Mouse (Mus musculus): ENCODE measurements around the gene Ttyh1. TPM values are rescaled to one million over a fixed set of nuclear protein-coding genes. Genes with fewer than 3 reads are reported as not detected.

The Ttyh1 gene
- polyA plus RNA-seq, 1 experiment = 21.5 TPM

GRCm38 (mm10) chr7:4098832-4099231 is 20.4 kb upstream of the Ttyh1 start:
- Histone ChIP-seq H3K4me1 (ENCODE audit: control insufficient read depth, insufficient read depth, insufficient read length, low read length) (peaks cover 2% of the 10 kb centered on the region; the same call in 1 of the 2 replicates), H3K27ac (ENCODE audit: insufficient read depth, low read depth, low read length) (no peak overlapping the region), H3K27me3 (ENCODE audit: control insufficient read depth, insufficient read depth, low read length) (no peaks in the 10 kb centered on the region), H3K36me3 (ENCODE audit: control insufficient read depth, insufficient read depth, low read length) (no peaks in the 10 kb centered on the region), H3K4me3 (ENCODE audit: low read depth, low read length) (no peak overlapping the region)
- TF ChIP-seq CTCF (IDR thresholded peaks at IDR 0.05; ENCODE audit: extremely low read depth, insufficient read length, insufficient replicate concordance, low read depth, low read length) = no peak
- no peak for TF ChIP-seq POLR2A (IDR thresholded peaks at IDR 0.05; ENCODE audit: low read depth, low read length)
- WGBS = 49% methylated on average over 2 of the region's 2 CpGs

- WGBS = 86% methylated on average over 5 of the region's 5 CpGs
- H3K4me3 ChIP-seq (ENCODE audit: low read depth, low read length) = no peak overlapping the region
- H3K27me3 ChIP-seq (ENCODE audit: control insufficient read depth, insufficient read depth, low read length) = no peaks in the 10 kb centered on the region
- no peak overlapping the region for H3K27ac ChIP-seq (ENCODE audit: insufficient read depth, low read depth, low read length)
- peaks cover 3% of the 10 kb centered on the region; the same call in 1 of the 2 replicates for H3K4me1 ChIP-seq (ENCODE audit: control insufficient read depth, insufficient read depth, insufficient read length, low read length)
- H3K36me3 ChIP-seq (ENCODE audit: control insufficient read depth, insufficient read depth, low read length) = no peaks in the 10 kb centered on the region
- no peak for TF ChIP-seq CTCF (IDR thresholded peaks at IDR 0.05; ENCODE audit: extremely low read depth, insufficient read length, insufficient replicate concordance, low read depth, low read length)
- no peak for TF ChIP-seq POLR2A (IDR thresholded peaks at IDR 0.05; ENCODE audit: low read depth, low read length)
These were observed 18.1 kb upstream of the Ttyh1 start for GRCm38 (mm10) chr7:4101144-4101543.

- no peak for TF ChIP-seq POLR2A (IDR thresholded peaks at IDR 0.05; ENCODE audit: low read depth, low read length)
- TF ChIP-seq CTCF (IDR thresholded peaks at IDR 0.05; ENCODE audit: extremely low read depth, insufficient read length, insufficient replicate concordance, low read depth, low read length) = no peak
- H3K27me3 ChIP-seq (ENCODE audit: control insufficient read depth, insufficient read depth, low read length) = no peaks in the 10 kb centered on the region
- no peaks in the 10 kb centered on the region for H3K36me3 ChIP-seq (ENCODE audit: control insufficient read depth, insufficient read depth, low read length)
- WGBS = 13% methylated on average over 4 of the region's 4 CpGs
- H3K4me3 ChIP-seq (ENCODE audit: low read depth, low read length) = no peak overlapping the region
- no peak overlapping the region for H3K27ac ChIP-seq (ENCODE audit: insufficient read depth, low read depth, low read length)
- H3K4me1 ChIP-seq (ENCODE audit: control insufficient read depth, insufficient read depth, insufficient read length, low read length) = peaks cover 3% of the 10 kb centered on the region; the same call in 1 of the 2 replicates
These were observed 15.8 kb upstream of the Ttyh1 start for GRCm38 (mm10) chr7:4103411-4103810.

GRCm38 (mm10) chr7:4111766-4112165 is 7.4 kb upstream of the Ttyh1 start:
- no peak overlapping the region for H3K27ac ChIP-seq (ENCODE audit: insufficient read depth, low read depth, low read length)
- no peaks in the 10 kb centered on the region for H3K27me3 ChIP-seq (ENCODE audit: control insufficient read depth, insufficient read depth, low read length)
- 49% methylated on average over 3 of the region's 3 CpGs for WGBS
- TF ChIP-seq POLR2A (IDR thresholded peaks at IDR 0.05; ENCODE audit: low read depth, low read length) (no peak), CTCF (IDR thresholded peaks at IDR 0.05; ENCODE audit: extremely low read depth, insufficient read length, insufficient replicate concordance, low read depth, low read length) (no peak)
- H3K4me3 ChIP-seq (ENCODE audit: low read depth, low read length) = no peak overlapping the region
- H3K4me1 ChIP-seq (ENCODE audit: control insufficient read depth, insufficient read depth, insufficient read length, low read length) = no peaks in the 10 kb centered on the region
- H3K36me3 ChIP-seq (ENCODE audit: control insufficient read depth, insufficient read depth, low read length) = no peaks in the 10 kb centered on the region

- Histone ChIP-seq H3K27me3 (ENCODE audit: control insufficient read depth, insufficient read depth, low read length) (peaks cover 9% of the 10 kb centered on the region), H3K27ac (ENCODE audit: insufficient read depth, low read depth, low read length) (no peak overlapping the region), H3K4me3 (ENCODE audit: low read depth, low read length) (no peak overlapping the region), H3K4me1 (ENCODE audit: control insufficient read depth, insufficient read depth, insufficient read length, low read length) (peaks cover 2% of the 10 kb centered on the region), H3K36me3 (ENCODE audit: control insufficient read depth, insufficient read depth, low read length) (no peaks in the 10 kb centered on the region)
- TF ChIP-seq POLR2A (IDR thresholded peaks at IDR 0.05; ENCODE audit: low read depth, low read length) (no peak), CTCF (IDR thresholded peaks at IDR 0.05; ENCODE audit: extremely low read depth, insufficient read length, insufficient replicate concordance, low read depth, low read length) (no peak)
- WGBS = 71% methylated on average over 8 of the region's 8 CpGs
These were observed 2.0 kb upstream of the Ttyh1 start for GRCm38 (mm10) chr7:4117050-4117814.

- H3K4me1 ChIP-seq (ENCODE audit: control insufficient read depth, insufficient read depth, insufficient read length, low read length) = peaks cover 2% of the 10 kb centered on the region
- H3K4me3 ChIP-seq (ENCODE audit: low read depth, low read length) = no peak overlapping the region
- peaks cover 9% of the 10 kb centered on the region for H3K27me3 ChIP-seq (ENCODE audit: control insufficient read depth, insufficient read depth, low read length)
- TF ChIP-seq POLR2A (IDR thresholded peaks at IDR 0.05; ENCODE audit: low read depth, low read length) (no peak), CTCF (IDR thresholded peaks at IDR 0.05; ENCODE audit: extremely low read depth, insufficient read length, insufficient replicate concordance, low read depth, low read length) (no peak)
- WGBS = 42% methylated on average over 19 of the region's 19 CpGs
- H3K36me3 ChIP-seq (ENCODE audit: control insufficient read depth, insufficient read depth, low read length) = no peaks in the 10 kb centered on the region
- H3K27ac ChIP-seq (ENCODE audit: insufficient read depth, low read depth, low read length) = no peak overlapping the region
These were observed 1.0 kb downstream of the Ttyh1 start for GRCm38 (mm10) chr7:4119976-4120921.

Measured in small intestine, adult 2 months (tissue).